Mouse (Mus musculus): ENCODE results near the gene Ebf1. TPM values are rescaled to one million over a fixed set of nuclear protein-coding genes. Genes with fewer than 3 reads are reported as not detected.

The Ebf1 gene
- total RNA-seq, 4 experiments from 2014 or later = 2.8 to 5.3 (median 3.4) TPM

DNA sequence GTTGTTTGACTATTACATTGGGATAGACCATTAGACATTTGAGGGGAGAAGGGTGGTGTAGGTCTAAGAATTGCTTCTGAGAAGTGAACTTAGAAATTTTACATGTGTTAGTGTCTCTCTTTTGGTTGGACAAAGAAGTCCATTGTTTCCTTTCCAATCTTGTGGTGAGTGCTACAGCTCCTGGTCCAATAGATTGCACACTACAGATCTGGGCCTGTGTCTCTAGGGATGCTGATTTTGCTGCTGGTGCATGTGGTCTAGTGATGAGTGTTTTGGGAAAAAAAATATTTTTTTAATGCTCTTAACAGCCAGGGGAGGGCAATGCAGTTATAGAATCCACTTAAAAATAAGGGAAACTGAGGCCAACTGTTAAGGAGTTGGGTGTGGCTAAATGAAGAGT is 276.9 kb downstream of the Ebf1 start:
- DNase-seq (ENCODE audit: low spot score in 2 of 2) = no peak

DNA sequence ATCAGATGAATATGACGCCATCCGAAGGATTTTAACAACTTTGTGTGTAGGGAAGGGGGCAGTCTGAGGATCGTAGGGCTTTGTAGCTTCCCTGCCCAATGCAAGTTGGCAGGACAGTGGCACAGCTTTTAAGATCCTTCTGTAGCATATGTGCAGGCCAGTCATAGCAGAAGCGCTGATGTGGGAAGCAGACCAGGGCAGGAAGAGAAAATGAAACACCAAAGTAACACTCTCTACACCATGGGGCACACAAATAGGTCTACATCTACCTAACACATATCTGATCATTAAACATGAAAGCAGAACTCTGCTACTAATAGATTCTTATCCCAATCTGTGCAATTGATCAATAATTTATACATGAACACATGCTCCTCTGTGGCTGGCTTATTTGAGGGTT is 277.7 kb downstream of the Ebf1 start:
- no peak for DNase-seq (ENCODE audit: low spot score in 2 of 2)

DNA sequence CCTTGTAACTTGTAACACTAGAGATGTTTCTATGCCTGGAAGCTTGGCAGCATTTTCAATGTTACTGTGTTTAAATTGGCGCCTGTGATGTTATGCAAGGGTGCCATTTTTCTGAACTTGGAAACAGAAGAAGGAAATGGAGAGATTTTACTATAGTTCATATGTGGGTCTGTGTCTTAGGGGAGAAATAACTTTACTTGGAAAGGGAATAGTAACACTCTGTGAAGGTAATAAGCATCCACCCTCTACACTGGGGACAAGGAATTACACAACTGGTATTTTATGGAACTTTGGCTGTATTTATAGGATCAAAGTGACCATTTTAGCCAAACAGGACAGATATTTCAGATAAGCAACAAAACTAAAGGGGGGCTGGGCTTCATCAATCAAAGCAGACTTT is 278.8 kb downstream of the Ebf1 start:
- DNase-seq (ENCODE audit: low spot score in 2 of 2) = no peak

GRCm38 (mm10) chr11:44897140-44897665 is 280.1 kb downstream of the Ebf1 start:
- DNase-seq (ENCODE audit: low spot score in 2 of 2) = no peak

DNA sequence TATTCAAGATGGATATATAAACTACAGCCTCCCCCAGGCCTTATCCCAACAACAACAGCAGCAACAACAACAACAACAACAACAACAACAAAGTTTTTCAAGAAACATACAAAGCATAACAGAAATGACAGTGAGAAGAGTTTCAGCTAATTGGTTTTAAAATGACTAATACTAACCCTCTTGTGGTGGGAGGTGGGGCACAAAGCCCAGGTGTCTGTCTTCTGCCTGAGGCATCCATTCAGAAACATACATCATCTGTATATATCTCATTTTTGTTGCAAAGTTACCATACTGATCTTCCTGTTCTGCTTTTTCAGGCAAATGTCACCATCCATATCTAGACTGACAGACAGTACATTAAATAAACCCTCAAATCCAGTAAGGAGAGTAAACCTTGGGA is 282.4 kb downstream of the Ebf1 start:
- DNase-seq (ENCODE audit: low spot score in 2 of 2) = no peak

GRCm38 (mm10) chr11:44899965-44900364 is 282.8 kb downstream of the Ebf1 start:
- DNase-seq (ENCODE audit: low spot score in 2 of 2) = no peak

- DNase-seq (ENCODE audit: low spot score in 2 of 2) = no peak
Observed at GRCm38 (mm10) chr11:44900496-44900895, 283.4 kb downstream of the Ebf1 start.

DNA sequence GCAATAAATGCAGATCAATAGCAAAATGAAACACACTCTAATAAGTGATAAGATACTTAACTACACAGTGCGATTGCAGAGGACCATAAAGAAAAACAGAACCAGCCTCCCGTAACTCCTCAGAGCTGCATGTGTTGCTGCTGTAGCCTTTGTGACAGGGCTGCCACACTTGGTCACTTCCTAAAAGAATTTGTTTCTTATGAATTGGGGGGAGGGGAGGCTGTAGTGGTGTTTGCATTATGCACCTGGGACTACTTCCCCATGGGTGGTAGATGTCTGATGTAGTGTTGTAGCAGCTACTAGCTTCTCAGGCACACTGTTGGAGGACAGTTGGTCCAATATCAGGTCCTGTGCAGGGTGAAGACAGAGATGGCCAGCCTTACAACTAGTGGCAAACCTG is 284.6 kb downstream of the Ebf1 start:
- DNase-seq (ENCODE audit: low spot score in 2 of 2) = no peak

DNA sequence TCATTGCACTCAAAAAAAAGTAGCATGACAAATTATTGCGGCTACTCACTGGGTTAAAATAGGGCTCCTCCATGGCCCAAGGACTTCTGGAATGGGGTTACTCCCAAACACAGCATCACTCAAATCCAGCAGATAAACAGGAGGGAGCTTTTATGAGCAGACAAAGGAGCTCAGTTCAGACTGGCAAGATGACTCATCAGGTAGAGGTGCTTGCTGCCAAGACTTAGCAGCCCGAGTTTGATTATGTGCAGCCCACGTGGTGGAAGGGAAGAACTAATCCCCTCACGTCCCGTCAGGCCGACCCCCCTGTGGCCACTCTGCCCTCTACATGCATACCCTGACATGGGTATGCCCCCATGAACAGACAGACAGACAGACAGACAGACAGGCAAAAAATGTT is 285.0 kb downstream of the Ebf1 start:
- DNase-seq (ENCODE audit: low spot score in 2 of 2) = no peak

- no peak for DNase-seq (ENCODE audit: low spot score in 2 of 2)
Observed at GRCm38 (mm10) chr11:44904121-44904520, 287.0 kb downstream of the Ebf1 start.

DNA sequence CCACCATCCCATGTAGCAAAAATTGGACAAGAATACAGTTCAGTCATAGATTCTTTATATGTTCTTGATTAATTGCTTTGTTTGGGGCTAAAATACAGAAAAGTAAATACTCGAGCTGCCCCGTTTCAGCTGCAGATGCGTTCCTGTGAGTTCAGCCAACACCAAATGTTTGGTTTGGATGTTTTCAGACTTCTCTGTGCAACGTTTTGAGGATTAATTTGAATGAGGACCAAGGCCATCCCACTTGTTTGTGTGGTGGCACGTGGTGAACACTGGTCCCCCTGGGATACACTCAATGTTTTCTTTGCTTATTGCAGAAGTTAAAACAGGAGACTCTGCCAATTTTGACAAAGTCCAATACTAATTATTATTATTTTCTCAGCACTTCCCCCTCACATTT is 289.3 kb downstream of the Ebf1 start:
- no peak for DNase-seq (ENCODE audit: low spot score in 2 of 2)

DNA sequence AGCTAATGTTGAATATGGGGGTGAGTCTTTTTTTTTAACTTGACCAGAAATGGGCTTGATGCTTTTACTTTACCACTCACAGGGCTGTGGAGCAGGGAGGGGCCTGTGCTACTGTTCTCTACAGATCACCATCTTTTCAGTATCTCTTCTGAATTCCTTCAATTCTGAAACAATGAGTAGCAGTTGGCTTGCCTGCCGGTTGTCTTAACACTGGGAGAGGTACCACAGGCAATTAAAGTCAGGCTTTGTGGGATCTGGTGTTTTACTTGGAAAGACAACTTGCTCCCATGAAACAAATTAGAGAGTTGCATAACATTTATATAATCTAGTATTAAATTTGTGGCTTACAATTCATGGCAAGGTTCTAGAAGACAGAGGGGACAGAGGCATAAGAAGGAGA is 294.6 kb downstream of the Ebf1 start:
- no peak for DNase-seq (ENCODE audit: low spot score in 2 of 2)

DNA sequence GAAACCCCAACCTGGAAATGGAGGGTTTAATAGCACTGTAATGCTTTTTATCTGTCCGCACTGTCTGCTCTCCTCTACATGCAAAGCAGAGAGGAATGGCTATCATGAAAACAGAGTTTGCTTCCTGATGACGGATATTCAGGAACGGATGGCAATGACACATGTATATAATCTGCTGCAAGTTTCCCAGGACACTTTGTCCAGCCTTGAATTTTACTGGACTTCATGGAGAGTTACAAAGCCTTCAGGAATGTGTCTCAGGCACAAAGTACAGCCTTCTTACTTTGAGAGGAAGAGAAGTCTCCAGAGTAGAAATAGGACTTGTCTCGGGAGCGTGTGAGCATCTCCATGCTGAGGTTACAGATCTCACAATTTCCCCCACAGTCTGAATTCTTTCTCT is 296.7 kb downstream of the Ebf1 start:
- no peak for DNase-seq (ENCODE audit: low spot score in 2 of 2)

DNA sequence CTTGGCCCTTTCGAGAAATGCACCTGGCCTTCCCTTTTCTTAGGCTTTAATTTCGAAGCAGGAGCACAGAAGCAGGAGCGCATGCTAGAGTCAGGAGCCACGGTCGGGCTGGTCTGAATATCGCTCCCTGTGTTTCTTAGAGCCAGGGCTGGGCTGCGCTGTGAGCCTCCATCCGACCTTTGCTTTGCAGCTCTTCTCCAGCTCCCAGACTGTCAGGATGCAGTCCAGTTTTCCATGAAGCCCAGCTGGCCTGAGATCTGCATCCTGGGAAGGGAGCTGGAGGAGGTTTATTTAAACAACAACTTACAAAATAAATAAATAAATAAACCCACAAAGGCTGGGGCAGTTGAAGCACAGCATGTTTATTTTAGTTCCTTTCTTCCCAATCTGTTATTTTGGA is 299.9 kb downstream of the Ebf1 start:
- no peak for DNase-seq (ENCODE audit: low spot score in 2 of 2)

DNA sequence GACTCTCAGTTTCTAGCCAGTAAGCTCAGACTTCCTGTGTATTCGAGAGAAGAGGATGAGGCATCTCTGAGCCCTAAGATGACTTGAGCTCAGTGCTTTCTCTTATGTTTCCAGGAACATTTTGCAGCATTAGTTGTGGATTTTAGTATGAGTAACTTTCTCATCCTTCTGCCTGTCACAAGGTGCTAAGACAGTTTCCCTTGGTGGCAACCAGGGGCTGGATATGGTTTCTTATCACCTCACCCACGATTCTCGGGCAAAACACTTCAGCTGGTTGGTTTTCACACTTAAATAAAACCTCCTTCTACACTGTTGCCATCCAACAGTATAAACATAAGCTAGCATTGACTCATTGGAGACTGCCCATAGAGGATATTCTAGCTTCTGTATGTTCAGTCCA is 306.0 kb downstream of the Ebf1 start:
- no peak for DNase-seq (ENCODE audit: low spot score in 2 of 2)

GRCm38 (mm10) chr11:44923868-44924508 is 306.9 kb downstream of the Ebf1 start:
- DNase-seq (ENCODE audit: low spot score in 2 of 2) = no peak

- DNase-seq (ENCODE audit: low spot score in 2 of 2) = no peak
Observed at GRCm38 (mm10) chr11:44924896-44925295, 307.8 kb downstream of the Ebf1 start.

DNA sequence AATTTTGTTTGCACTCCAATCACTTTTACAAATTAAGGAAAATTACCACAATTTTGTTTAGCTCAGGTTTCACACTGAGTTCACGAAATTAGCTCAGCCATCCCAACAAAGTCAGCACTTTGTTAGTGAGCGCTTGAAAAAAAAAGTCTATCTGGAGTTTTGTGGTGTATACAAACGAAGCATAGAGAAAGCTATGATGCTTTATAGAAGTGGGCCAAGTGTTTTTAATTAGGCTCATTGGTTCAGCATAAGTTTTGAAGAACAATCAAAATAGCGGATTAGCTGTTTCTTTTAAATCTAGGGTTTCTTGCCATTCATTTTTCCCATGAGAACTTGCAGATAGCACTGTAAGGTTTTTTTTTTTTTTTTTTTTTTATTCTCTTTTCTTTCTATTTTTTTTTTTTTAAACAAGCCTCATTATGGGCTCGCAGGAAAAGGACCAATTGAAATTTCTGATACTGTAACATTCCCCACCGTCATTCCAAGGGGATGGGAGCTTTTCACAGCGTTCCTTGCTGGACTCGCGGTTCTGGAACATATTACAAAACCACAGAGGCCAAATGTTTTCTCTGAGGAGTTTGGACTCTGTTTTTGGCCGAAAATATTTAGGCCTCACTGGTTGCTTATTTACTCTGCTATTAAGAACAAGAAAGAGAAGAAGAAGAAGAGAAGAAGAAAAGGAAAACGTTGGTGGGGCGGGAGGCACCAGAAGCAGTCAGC is 308.8 kb downstream of the Ebf1 start:
- DNase-seq (ENCODE audit: low spot score in 2 of 2) = no peak

- no peak for DNase-seq (ENCODE audit: low spot score in 2 of 2)
Observed at GRCm38 (mm10) chr11:44928403-44928802, 311.3 kb downstream of the Ebf1 start.

GRCm38 (mm10) chr11:44932942-44933483 is 315.9 kb downstream of the Ebf1 start:
- no peak for DNase-seq (ENCODE audit: low spot score in 2 of 2)

GRCm38 (mm10) chr11:44943781-44944180 is 326.7 kb downstream of the Ebf1 start:
- DNase-seq (ENCODE audit: low spot score in 2 of 2) = no peak

DNA sequence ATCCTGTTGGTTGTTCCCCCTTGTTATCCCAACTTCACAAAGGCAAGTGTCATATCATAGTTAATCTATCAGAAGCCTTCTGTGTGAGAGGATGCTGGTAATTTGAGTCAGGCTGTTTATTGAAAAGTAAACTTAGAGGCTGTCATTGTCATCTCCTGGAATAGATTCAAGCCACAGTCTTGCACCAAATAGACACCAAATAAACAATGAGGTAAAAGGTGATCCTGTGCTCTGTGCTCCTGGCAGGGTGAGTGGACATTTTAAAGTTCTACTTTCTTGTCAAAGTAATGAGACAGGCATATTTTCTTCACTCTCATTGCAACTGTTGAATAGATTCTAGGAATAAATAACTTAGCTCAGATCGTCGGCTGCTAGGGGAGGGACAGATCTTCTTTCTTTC is 327.3 kb downstream of the Ebf1 start:
- DNase-seq (ENCODE audit: low spot score in 2 of 2) = no peak

- DNase-seq (ENCODE audit: low spot score in 2 of 2) = no peak
Observed at GRCm38 (mm10) chr11:44946618-44947017, 329.5 kb downstream of the Ebf1 start.
